Mouse (Mus musculus): ENCODE data around the gene Abtb1. TPM values are rescaled to one million over a fixed set of nuclear protein-coding genes. Genes with fewer than 3 reads are reported as not detected.

The Abtb1 gene
- polyA plus RNA-seq, 1 experiment: 113 TPM

GRCm38 (mm10) chr6:88793872-88794271 lies 47.9 kb downstream of the Abtb1 start:
- Histone ChIP-seq H3K4me1 (peaks cover 8% of the 10 kb centered on the region), H3K36me3 (replicated peaks; ENCODE audit: low read length) (no peaks in the 10 kb centered on the region), H3K27me3 (replicated peaks) (peaks cover 66% of the 10 kb centered on the region), H3K4me3 (replicated peaks) (no peak overlapping the region), H3K9me3 (no peaks in the 10 kb centered on the region)
- no peak for TF ChIP-seq FLI1 (IDR thresholded peaks at IDR 0.05; ENCODE audit: low read length)
- TF ChIP-seq GATA1 (IDR thresholded peaks at IDR 0.05; ENCODE audit: borderline replicate concordance, low read length): no peak

- Histone ChIP-seq H3K9me3 (no peaks in the 10 kb centered on the region), H3K4me1 (peaks cover 8% of the 10 kb centered on the region), H3K27me3 (replicated peaks) (peaks cover 69% of the 10 kb centered on the region), H3K36me3 (replicated peaks; ENCODE audit: low read length) (no peaks in the 10 kb centered on the region), H3K4me3 (replicated peaks) (no peak overlapping the region)
- no peak for TF ChIP-seq GATA1 (IDR thresholded peaks at IDR 0.05; ENCODE audit: borderline replicate concordance, low read length)
- TF ChIP-seq FLI1 (IDR thresholded peaks at IDR 0.05; ENCODE audit: low read length): no peak
Measured at GRCm38 (mm10) chr6:88793243-88793642, 48.5 kb downstream of the Abtb1 start.

GRCm38 (mm10) chr6:88792147-88792691 lies 49.6 kb downstream of the Abtb1 start:
- Histone ChIP-seq H3K4me1 (peaks cover 8% of the 10 kb centered on the region), H3K36me3 (replicated peaks; ENCODE audit: low read length) (no peaks in the 10 kb centered on the region)
- TF ChIP-seq FLI1 (IDR thresholded peaks at IDR 0.05; ENCODE audit: low read length): no peak
- TF ChIP-seq GATA1 (IDR thresholded peaks at IDR 0.05; ENCODE audit: borderline replicate concordance, low read length): no peak

GRCm38 (mm10) chr6:88791299-88791698 lies 50.5 kb downstream of the Abtb1 start:
- Histone ChIP-seq H3K4me1 (peaks cover under 1% of the 10 kb centered on the region; the same call in 1 of the 2 replicates), H3K9me3 (no peaks in the 10 kb centered on the region), H3K36me3 (replicated peaks; ENCODE audit: low read length) (no peaks in the 10 kb centered on the region), H3K27me3 (replicated peaks) (peaks cover 71% of the 10 kb centered on the region), H3K4me3 (replicated peaks) (no peak overlapping the region)
- TF ChIP-seq GATA1 (IDR thresholded peaks at IDR 0.05; ENCODE audit: borderline replicate concordance, low read length): no peak
- TF ChIP-seq FLI1 (IDR thresholded peaks at IDR 0.05; ENCODE audit: low read length): no peak

More at GRCm38 (mm10) chr6:88792147-88792691, 49.6 kb downstream of the Abtb1 start:
- Histone ChIP-seq H3K9me3 (no peaks in the 10 kb centered on the region), H3K27me3 (replicated peaks) (peaks cover 72% of the 10 kb centered on the region), H3K4me3 (replicated peaks) (no peak overlapping the region)

- Histone ChIP-seq H3K27me3 (replicated peaks) (peaks cover 61% of the 10 kb centered on the region), H3K36me3 (replicated peaks; ENCODE audit: low read length) (no peaks in the 10 kb centered on the region), H3K9me3 (no peaks in the 10 kb centered on the region), H3K4me3 (replicated peaks) (no peak overlapping the region), H3K4me1 (peaks cover 25% of the 10 kb centered on the region)
- TF ChIP-seq GATA1 (IDR thresholded peaks at IDR 0.05; ENCODE audit: borderline replicate concordance, low read length) (no peak), FLI1 (IDR thresholded peaks at IDR 0.05; ENCODE audit: low read length) (no peak)
Measured at GRCm38 (mm10) chr6:88788219-88788618, 53.6 kb downstream of the Abtb1 start.

- H3K4me3 ChIP-seq (replicated peaks): no peak overlapping the region
- H3K9me3 ChIP-seq: no peaks in the 10 kb centered on the region
- no peak for TF ChIP-seq FLI1 (IDR thresholded peaks at IDR 0.05; ENCODE audit: low read length)
- no peak for TF ChIP-seq GATA1 (IDR thresholded peaks at IDR 0.05; ENCODE audit: borderline replicate concordance, low read length)
- H3K36me3 ChIP-seq (replicated peaks; ENCODE audit: low read length): no peaks in the 10 kb centered on the region
- peaks cover 29% of the 10 kb centered on the region for H3K4me1 ChIP-seq
- H3K27me3 ChIP-seq (replicated peaks): peaks cover 58% of the 10 kb centered on the region
Measured at GRCm38 (mm10) chr6:88787496-88787895, 54.3 kb downstream of the Abtb1 start.

GRCm38 (mm10) chr6:88786732-88787445 lies 54.9 kb downstream of the Abtb1 start:
- Histone ChIP-seq H3K4me1 (peaks cover 29% of the 10 kb centered on the region), H3K27me3 (replicated peaks) (peaks cover 58% of the 10 kb centered on the region), H3K36me3 (replicated peaks; ENCODE audit: low read length) (no peaks in the 10 kb centered on the region)

More at GRCm38 (mm10) chr6:88786732-88787445, 54.9 kb downstream of the Abtb1 start:
- TF ChIP-seq GATA1 (IDR thresholded peaks at IDR 0.05; ENCODE audit: borderline replicate concordance, low read length): no peak
- no peak for TF ChIP-seq FLI1 (IDR thresholded peaks at IDR 0.05; ENCODE audit: low read length)
- Histone ChIP-seq H3K9me3 (no peaks in the 10 kb centered on the region), H3K4me3 (replicated peaks) (no peak overlapping the region)

Other genes starting within 250 kb of the Abtb1 start
- 1.1 TPM in 1 of 2 replicates, not detected in the other for gene Kbtbd12, start 204.0 kb downstream of the Abtb1 start, polyA plus RNA-seq (2012; ENCODE audit: insufficient read depth, low replicate concordance)
- gene Mgll, start 117.6 kb downstream of the Abtb1 start, polyA plus RNA-seq (2012; ENCODE audit: insufficient read depth, low replicate concordance): 3.9 and 6.7 TPM in 2 replicates
- gene Podxl2, start 33.1 kb upstream of the Abtb1 start, polyA plus RNA-seq (2012; ENCODE audit: insufficient read depth, low replicate concordance): 1.2 and 3.2 TPM in 2 replicates
- 133 and 188 TPM in 2 replicates for gene Mcm2, start 56.8 kb upstream of the Abtb1 start, polyA plus RNA-seq (2012; ENCODE audit: insufficient read depth, low replicate concordance)
- 102 and 155 TPM in 2 replicates for gene Tpra1, start 60.3 kb upstream of the Abtb1 start, polyA plus RNA-seq (2012; ENCODE audit: insufficient read depth, low replicate concordance)